Mouse (Mus musculus) kidney, postnatal 10 days (tissue): ENCODE results near the gene Relt.
A peak's percentile ranks its signal among the peaks of the same experiment; 100 is the strongest.
"Not testable (repeated sequence)": the region's sequence is repeated elsewhere in the genome, so short reads cannot be mapped to it uniquely, and the experiment has no call there.

Experiments
- DNase-seq: peaks from one replicate; pipeline ENCODE4 v3.0.0; 2021; ENCODE audit warnings: mixed read lengths

Gene Relt

DNA sequence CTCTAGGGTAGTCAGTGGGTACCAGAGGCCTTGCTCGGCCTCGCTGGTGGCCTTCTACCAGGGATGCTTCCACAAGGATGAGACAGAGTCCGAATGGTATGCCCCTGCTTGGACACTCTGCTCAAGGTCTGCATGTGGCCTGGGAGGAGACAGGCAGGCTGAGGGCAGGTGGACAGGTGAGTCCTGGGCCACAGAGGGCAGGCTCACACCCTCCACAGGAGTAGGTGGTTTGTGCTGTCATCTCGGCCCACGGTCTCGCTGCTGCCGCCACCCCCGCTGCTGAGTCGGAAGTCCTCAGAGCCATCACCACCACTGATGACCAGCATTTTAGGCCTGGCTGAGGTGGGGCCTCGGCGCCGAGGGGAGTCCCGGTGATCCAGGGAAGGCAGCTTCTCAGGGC is 10.0 kb upstream of the Relt start:
- DNase-seq: no peak

DNA sequence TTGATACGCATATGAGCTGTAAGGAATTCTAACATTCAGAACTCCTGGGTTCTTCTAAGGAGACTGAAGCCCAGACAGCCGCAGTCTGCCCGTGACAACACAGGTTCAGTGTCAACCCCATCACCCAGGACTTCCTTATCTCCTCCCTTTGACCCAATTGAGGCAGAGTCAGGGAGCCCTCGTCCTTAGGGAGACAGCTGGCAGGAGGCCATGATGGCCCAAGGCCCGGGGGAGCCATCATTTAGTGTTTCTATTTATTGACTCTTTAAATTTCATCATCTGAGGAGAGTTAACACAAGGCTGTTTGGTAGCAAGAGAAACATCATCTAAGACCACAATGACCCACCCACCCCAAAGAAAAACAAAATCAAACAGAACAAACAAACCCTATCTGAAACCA is 8.6 kb upstream of the Relt start:
- DNase-seq: peak; percentile 67

DNA sequence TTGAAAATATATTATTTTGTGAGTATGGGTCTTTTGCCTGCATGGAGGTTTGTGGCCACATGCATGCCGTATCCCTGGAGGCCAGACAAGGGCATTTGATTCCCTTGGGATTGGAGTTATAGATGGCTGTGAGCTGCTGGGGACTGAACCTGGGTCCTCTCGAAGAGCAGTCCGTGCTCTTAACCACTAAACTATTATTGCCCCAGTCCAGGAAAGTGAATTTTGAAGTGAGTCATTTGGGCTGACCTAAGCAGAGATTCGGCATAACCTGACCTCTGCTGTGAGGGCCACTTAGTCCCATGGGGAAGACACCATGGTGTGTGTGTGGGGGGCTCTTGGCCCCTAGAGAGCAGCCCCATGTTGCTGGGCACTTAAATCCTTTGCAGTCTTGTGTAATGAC is 8.1 kb upstream of the Relt start:
- DNase-seq: no peak

DNA sequence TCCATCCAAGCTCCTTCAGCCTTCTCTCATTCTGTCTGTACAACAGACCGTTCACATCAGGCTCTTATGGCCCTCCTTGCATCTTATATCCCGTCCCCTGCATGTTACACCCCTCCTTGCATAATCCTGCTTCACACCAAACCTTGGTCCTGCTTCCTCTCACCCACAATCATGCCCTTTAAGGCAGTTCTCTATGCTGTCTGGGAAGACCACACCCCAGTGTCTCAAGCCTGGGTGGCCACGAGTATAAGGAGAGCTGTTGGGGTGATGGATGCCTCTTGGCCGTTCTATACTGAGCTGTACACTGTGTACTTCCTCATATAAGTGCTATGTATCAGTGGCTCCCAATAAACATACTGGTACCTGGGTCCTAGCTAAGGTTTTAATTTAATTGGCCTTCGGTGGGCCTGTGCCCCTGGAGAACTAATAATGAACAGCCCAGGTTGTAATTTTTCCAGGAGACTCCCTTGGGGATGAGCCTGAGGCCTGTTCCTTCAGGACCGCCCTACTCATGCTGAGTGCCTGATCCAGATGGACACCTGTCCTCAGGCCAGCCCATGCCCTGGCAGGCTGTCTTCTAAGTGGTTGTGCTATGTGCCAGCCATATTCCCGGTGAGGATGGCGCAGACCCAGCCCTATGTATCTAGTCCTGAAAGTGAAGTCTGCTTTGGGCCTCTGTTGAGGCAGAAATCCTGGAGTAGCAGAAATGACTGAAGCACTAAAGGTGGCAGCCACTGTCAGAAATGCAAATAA is 6.8 kb upstream of the Relt start:
- DNase-seq: no peak

DNA sequence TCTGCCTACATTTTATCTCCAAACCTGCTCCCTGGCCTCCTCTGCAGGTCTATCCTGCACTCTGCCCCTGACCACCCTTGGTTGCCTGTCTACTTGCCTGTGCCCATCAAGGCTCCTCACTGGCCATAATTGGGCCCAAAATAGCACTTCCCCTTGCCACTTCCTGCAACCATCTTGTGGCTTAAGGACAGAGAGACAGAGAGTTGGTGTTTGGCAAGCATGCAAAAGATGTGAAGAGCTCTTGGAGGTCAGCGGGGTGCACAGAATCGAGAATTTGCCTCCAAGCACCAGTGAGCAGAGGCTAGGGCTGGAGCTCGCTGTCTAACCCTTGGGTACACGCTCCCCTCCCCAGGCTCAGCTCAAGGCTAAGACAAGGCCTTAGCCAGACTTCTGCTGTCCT is 5.3 kb upstream of the Relt start:
- DNase-seq: no peak

DNA sequence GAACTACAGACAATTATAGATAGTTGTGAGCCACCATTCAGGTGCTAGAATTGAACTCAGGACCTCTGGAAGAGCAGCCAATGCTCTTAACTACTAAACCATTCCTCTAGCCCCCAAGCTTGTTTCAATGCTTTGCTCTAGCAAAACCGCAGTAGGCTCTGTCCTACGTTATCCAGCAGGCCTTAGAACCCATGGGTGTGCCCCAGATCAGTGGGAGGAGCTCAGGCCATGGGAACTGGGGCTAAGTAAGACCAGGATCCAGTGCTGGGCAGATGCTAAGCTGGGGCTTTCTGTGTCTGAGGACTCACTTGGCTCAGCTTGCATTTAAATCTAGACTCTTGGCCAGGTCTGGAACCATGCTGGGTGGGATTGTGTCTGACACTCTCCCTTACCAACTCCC is 4.3 kb upstream of the Relt start:
- no peak for DNase-seq

DNA sequence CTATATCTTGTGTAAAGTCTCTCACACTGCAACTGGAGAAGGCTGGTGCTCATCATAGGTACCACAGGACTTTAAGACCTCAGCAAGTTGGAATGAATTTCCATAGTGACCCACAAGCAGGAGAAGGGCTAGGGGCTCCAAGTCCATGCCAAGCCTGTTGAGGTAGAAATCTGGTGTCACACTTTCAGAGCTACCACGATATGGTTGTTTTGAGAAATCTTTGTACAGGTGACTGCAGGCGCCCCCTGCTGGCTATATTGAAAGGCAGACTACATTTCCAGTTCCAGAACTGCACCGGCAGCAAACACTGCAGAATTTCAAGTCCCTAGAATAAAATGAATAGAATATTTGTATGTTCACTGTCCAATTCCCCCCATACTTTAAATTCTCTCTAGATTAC is 3.4 kb upstream of the Relt start:
- DNase-seq: peak; percentile 84

- no peak for DNase-seq
Measured at GRCm38 (mm10) chr7:100862353-100862752, 893 bp downstream of the Relt start.

DNA sequence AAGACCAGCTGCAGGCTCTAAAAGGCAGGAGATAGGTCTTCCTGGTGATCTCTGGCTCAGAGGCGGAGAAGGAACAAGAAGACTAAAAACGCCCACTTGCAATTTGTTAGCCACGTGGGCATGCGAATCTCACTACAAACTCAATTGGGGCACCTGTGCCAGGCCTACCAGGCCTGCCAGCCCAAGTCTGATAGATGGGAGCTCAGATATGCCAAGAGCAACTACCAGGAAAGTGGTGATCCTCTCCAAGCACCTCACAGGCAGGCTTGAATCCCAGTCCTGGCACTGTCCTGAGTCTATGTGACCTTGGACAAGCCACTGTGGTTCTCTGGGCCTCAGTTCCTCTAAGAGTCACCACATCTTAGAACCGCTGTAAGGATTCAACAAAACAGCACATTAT is 2.0 kb downstream of the Relt start:
- no peak for DNase-seq

DNA sequence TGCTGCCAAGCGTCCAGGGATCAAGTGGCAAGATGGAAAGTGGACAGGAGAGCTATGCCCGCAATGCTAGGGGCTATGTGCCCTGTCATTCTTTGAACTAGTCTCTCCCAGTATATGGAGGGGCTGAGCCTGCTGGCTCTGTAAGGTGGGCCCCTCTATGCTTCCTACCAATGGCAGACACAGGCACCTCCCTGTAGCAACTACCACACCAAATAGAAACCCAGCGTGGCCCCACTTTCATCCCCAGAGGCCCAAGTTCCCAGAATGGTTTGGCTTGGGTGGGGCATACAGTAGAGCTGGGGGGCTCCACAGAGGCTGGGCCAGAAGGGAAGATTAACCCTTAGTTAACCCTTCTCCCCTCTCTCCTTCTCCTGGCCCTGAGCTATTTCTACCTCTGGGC is 2.8 kb downstream of the Relt start:
- DNase-seq: no peak

GRCm38 (mm10) chr7:100855795-100856573 is 7.3 kb downstream of the Relt start:
- DNase-seq: peak; percentile 73

- no peak for DNase-seq
Measured at GRCm38 (mm10) chr7:100855300-100855699, 7.9 kb downstream of the Relt start.

GRCm38 (mm10) chr7:100854861-100855260 is 8.4 kb downstream of the Relt start:
- no peak for DNase-seq

DNA sequence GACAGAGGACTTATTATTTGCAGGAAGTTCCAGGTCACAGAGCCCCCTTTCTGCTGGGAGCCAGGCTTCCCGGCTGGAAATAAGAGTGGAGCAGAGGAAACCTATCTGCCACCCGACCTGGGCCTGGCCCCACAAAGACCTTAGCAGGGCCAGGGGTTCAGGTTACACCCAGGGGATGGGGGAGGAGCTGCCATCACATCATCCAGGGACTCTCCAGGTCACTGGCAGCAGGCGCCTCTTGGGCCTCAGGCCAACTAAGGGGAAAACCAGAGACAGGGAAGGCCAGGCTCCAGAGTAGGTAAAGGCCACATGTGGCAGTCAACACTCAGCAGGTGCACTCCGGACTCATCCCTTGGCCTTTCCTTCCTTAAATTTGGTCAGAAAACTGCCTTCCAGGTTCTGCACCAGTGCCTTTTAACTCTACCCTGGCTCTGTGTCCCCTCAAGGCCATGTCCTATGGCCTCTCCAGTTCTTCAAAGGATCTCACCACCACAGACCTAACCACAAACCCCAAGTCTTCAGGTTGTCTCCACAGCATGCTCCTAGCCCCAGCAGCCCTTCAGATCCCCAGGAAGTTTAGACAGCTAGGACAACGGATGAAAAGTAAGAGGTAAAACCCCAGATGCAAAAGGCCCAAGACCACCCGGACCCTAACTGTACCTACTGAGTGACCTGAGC is 9.0 kb downstream of the Relt start:
- DNase-seq: no peak

- no peak for DNase-seq
Measured at GRCm38 (mm10) chr7:100853396-100853795, 9.8 kb downstream of the Relt start.

DNA sequence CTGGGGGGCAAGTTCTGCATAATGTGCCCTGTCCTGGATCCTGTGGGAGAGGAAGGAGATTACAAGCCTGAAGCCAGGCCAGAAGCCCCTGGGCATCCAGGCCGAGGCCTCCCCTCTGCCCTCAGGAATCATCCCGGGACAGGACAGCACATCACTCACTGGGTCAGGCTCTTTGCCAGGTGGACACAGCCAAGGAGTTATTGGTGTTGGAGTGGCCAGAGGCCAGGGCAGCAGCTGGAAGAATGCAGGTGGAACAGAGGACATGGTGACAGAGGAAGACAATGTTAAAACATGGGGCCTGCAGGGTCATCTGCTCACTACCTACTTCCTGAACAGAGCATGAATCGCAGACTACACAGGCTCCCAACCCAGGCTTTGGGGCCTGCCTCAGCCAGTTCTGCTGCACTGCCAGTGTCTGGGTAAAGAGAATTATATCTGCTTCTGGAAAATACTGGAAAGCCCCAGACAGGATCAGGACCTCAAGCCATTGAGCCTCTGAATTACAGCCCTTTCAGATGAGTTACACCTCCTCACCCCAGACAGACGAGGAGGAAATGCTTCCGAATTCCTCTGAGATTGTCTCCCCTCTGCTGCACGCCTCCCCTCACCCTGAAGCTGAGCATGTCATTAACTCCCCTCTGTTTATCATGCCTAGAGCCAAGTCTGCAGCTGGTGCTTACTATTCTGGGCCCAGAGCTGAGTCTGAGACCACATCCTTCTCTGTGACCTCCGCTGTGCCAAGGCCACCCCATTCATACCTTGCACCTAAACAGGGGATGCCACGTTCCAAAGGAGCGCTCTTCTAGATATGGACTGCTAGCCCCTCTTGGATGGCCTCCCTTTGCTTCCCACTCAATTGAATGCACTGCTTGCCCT is 11.5 kb downstream of the Relt start:
- peak; percentile 50 for DNase-seq

DNA sequence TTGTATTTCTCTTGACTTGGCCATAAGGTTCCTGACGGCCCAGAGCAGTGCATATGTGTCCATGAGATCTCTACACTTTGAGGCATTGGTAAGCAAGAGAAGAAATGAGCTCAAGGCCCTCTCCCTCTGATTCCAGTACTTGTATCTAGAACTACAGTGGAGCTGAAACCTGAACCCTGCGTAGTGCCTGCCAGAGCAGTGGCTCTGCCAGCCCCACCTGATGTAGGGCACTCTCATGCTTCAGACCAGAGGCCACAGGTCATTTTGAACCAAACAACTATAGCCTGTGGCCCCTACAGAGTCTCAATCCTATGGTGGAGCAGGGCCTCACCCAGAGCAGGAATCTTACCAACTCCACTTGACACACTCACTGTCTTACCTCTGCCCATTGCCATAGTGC is 13.7 kb downstream of the Relt start:
- no peak for DNase-seq

- peak; percentile 90 for DNase-seq
Measured at GRCm38 (mm10) chr7:100848744-100849143, 14.5 kb downstream of the Relt start.

DNA sequence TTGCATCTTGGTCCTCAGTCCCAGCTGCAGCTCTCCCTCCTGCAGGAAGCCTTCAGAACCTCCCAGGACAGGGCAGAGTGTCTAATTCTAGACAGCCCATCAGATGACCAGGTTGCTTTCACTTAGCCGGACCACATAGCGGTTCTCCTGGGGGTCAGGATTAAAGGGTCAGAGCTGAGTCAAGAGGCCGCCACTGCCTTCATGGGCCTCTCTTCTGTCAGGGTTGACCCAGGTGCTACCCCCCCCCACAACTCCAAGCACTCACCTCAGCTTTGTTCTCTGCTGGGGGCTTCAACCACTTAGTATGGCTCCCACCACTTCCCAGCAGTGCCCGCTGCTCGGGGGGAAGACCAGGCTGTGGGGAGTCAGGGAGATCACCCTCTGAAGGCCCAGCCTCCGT is 16.1 kb downstream of the Relt start:
- no peak for DNase-seq

DNA sequence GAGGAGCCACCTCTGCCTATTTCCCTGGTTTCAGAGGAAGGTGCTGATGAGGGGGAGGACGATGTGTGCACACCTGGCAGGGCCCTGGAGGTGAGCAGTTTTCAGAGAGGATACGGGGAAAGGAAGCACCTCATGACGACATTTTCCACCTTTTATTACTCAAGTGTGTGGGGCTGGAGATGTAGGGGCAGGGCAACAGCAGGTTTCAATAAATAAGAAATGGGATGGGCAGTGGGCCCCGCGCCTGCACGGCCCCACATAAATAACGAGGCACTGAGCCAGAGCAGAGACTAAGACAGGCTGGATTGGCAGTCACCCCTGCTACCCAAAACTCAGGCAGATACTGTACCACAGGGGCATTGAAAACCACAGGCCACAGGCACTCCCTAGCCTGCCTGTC is 17.2 kb downstream of the Relt start:
- DNase-seq: not testable (repeated sequence)

- DNase-seq: peak; percentile 69
Measured at GRCm38 (mm10) chr7:100845412-100845811, 17.8 kb downstream of the Relt start.

GRCm38 (mm10) chr7:100845026-100845400 is 18.2 kb downstream of the Relt start:
- DNase-seq: no peak
